Mouse (Mus musculus): ENCODE data around the gene Nob1.

Nob1 gene

DNA sequence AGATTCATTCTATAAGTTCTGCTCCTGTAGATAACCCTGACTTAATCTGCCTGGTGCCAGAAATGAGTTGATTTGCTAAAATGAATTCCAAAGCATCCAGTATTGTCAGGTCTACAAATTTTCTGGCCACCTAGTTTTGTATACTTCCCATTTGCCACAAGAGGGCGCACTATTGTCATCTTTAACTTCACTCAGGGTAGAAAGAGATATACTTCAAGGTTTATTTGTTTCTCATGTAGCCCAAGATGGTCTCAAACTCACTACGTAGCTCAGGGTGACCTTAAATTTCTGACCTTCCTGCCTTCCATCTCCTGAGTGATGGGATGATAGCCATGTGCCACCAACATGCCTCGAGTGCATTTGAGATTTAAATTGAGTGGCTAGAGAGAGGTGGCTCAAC, 38.2 kb downstream of the Nob1 start:
- in situ Hi-C loops (cut with MboI, MseI) = loop anchor here (10.0 kb wide), 1 partner anchor 188 kb away; no protein-coding TSS in a partner anchor

DNA sequence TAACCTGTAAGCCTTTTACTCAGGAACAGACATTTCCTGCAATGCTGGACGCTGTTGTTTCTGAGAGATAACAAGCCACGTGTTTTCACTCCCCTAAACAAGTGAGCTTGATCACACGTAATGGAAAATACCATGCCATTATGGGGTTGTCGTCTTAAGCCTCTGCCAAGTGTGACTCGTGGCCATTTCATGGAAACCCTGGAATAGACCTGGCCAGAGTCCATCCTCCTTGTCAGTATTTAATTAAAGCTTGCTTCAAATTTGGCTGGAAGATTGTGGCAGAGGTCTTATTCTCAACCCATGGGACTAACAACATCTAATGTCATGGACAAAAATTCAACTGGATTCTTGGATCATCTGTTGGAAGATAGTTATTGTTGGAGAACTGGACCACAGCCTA, 38.7 kb downstream of the Nob1 start:
- in situ Hi-C loops (cut with MboI, MseI) = loop anchor here (10.0 kb wide), 1 partner anchor 189 kb away; no protein-coding TSS in a partner anchor

DNA sequence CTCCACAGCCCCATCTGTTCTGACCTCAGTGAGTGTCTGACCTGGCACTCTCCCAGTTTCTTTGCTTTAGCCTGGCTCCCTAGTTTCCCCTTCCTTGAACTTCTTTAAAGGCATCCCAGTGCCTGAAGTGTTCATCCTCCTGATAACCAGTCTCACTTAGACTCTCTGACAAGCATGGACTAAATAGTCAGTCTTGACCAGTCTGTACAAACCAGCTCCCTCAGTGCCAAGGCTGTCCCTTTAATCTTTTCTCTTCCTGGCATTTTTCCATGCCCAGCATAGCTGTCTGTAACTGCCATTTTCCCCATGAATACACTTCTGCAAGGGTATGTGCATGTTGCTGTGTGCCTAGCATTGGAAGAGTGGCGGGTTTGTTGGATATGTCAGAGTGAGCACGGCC, 39.8 kb downstream of the Nob1 start:
- in situ Hi-C loops (cut with MboI, MseI) = loop anchor here (10.0 kb wide), 1 partner anchor 190 kb away; no protein-coding TSS in a partner anchor

DNA sequence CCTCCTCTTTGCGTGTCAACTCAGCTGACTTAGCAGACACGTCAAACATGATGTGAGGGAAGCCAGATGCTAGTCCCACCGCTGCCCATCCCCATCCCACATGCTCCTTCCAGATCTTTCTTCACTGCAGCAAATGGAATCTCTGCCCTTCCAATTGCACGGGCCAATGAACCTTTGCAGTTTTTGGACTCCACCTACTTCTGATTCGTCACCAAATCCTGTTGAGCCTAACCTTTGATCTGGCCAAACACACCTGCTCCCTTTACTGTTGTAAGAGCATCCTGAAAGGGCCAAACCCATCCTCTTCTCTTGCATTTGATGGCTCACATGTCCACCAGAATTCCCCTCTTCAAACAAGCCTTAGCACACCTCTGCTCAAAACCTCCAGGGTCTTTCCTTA, 40.2 kb downstream of the Nob1 start:
- in situ Hi-C loops (cut with MboI, MseI) = loop anchor here (10.0 kb wide), 1 partner anchor 190 kb away; no protein-coding TSS in a partner anchor

DNA sequence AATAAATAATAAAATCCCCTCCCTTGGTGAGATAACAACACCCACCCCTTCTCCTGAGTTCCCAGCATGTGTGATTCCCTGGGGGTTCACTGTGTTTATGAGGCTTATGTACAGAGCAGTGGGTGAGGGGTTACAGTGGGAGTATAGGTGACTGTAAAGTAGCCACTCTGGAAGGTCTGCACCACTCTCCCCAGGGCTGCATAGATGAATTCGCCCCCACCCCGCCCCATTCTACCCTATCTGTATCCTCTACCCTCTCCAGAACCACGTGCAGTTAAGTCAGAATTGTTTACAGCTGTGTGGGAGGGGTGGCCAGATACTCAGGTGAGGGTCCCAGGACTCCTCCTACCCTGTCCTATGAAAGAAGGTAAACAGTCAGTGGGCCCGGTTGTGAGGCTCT, 42.0 kb downstream of the Nob1 start:
- in situ Hi-C loops (cut with MboI, MseI) = loop anchor here (10.0 kb wide), 1 partner anchor 192 kb away; no protein-coding TSS in a partner anchor

DNA sequence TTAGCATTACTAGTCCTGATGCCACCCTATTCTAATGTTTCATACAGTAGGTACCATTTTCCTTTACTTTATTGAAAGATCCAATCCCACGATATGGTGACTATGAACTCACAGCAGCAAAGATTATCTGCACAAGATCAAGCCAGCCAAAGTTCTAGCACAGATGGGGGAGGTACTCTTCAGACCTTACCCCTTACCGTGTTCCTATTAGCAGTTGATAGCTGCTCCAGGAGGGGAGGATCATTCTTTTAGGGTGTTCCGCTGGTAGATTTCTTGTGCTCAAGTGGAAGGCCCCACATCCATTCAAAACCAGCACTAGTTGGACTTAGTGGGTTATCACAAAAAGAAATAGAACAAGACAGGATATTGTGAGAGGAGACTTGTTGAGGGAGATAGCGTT, 43.2 kb downstream of the Nob1 start:
- in situ Hi-C loops (cut with MboI, MseI) = loop anchor here (10.0 kb wide), 1 partner anchor 193 kb away; no protein-coding TSS in a partner anchor

DNA sequence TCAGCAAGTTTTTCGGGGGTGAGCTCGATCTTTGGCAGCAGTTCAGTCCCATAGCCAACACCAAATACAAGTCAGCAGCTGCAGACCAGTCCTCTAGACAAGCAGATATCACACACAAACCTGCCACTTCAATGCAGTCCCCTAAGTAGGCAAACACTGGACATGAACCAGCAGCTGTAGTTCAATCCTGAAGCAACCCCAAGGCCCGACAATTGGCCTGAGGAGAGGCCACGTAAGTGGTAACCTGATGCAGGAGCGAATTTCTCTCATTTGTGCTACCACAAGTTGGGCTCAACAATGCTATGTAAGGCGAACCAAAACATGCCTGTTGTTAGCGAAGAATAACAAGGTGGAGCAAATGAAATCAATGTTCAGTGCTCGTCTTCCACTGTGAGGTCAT, 44.1 kb downstream of the Nob1 start:
- in situ Hi-C loops (cut with MboI, MseI) = loop anchor here (10.0 kb wide), 1 partner anchor 194 kb away; no protein-coding TSS in a partner anchor

DNA sequence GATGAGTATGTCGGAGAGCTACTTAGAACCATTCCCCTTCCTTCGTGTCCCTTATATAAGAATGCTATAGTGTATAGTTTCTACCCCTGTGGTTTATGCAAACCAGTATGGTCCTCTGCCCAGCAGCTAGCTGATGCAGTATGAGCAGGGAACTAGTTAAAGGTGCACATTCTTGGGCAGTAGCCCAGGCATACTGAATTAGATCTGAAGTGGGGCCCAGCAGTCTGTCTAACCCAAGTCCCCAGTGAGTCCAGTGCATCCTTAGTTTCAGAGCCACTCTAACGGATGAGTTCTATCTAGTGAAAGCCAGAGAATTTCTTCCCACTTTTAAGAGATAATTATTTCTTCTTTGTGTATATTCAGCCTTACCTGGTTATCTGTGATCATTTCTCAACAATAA, 47.5 kb downstream of the Nob1 start:
- in situ Hi-C loops (cut with MboI, MseI) = no loop called here

DNA sequence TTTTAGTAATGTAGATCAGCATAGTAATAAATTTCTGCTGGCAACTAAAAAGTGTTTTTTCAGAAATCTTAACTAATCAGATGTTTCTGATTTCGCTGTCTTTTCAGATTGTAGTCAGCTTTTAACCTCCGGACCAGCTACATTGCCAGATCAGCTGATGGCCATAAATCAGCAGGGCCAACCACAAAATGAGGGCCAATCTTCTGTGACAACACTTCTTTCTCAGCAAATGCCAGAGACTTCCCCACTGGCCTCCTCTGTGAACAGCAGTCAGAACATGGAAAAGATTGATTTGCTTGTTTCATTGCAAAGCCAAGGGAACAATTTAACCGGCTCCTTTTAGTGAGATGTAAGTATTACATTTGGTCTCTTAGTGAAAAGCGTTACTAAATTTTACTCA, 54.5 kb downstream of the Nob1 start:
- in situ Hi-C loops (cut with MboI, MseI) = loop anchor here (25.0 kb wide), 2 partner anchors 458 to 1133 kb away; no protein-coding TSS in a partner anchor

Data from T-helper 1 cell (primary cell).